Mouse (Mus musculus): Measurements from ENCODE around the gene Cyp3a16. TPM values are rescaled to one million over a fixed set of nuclear protein-coding genes. Genes with fewer than 3 reads are reported as not detected.
A peak's percentile ranks its signal among the peaks of the same experiment; 100 is the strongest.
"Not testable (repeated sequence)": the region's sequence is repeated elsewhere in the genome, so short reads cannot be mapped to it uniquely, and the experiment has no call there.

The Cyp3a16 gene
- total RNA-seq (2014; fragmentation: Nextera tagmentation) (not detected in 2 replicates), total RNA-seq (2017) (not detected in 2 replicates)

DNA sequence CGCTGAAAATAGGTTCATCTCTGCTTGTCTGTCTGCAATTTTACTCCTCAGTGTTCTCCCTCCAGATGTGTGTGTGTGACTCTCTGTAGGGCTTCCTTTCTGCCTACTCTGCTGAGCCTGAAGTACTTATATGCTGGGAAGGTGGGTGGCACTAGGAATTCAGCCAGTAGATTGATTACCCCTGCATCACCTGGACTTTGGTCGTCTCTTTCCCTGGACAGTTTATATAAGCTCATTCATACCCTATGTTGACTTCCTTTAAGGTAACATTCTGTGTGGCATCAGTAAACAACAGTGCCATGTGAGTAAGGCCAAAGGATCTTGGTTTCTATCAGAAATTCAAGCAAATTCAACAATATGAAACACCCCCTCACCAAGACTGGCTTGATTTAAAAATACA, at the start of gene Cyp3a16:
Gene Cyp3a16, minus strand, starts transcription at position 101 of the 400 bp plus-strand sequence.
- not testable (repeated sequence) for ATAC-seq (replicated peaks; ENCODE audit: poor library complexity, severe bottlenecking)

- no peak for ATAC-seq (replicated peaks; ENCODE audit: poor library complexity, severe bottlenecking)
These were observed 20.8 kb upstream of the Cyp3a16 start for GRCm38 (mm10) chr5:145490300-145490699.

DNA sequence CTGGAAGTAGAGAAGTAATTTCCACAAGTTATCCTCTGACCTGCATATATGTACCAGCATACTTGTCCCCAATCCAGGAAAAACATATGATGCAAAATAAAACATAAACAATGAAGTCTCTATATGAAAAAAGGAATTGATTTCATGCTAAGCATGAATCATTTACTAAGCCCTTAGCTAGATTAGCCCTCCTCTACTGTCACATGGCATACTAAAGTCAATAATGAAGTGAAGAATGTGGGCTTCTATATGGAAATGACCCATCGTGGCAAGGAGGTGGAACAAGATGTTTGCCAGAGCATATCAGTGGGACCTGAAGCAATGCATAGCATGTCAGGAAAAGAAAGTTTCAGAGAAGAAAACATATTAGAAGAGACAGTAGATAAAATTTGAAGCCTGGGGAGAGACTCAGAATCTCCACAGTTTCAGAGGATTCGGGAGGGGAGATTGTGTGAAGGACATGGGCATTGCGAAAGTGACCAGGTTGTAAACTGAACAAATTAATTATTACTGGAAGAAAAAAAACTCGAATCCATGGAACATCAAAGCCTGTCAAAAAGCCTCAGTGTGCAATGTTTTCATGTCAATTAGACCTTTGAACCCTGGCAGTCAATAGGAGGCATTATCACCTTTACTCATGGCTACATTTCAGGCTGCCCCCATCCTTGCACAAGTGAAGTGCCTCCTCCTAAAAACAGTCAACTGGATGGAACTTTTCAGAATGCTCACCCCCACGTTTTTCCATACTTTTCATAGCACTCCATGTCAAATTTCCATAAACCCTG, 5.0 kb downstream of the Cyp3a16 start:
- ATAC-seq (replicated peaks; ENCODE audit: poor library complexity, severe bottlenecking): no peak

GRCm38 (mm10) chr5:145462321-145462720, 7.2 kb downstream of the Cyp3a16 start:
- no peak for ATAC-seq (replicated peaks; ENCODE audit: poor library complexity, severe bottlenecking)

- no peak for ATAC-seq (replicated peaks; ENCODE audit: poor library complexity, severe bottlenecking)
These were observed 15.1 kb downstream of the Cyp3a16 start for GRCm38 (mm10) chr5:145454389-145454788.

GRCm38 (mm10) chr5:145433688-145434087, 35.8 kb downstream of the Cyp3a16 start:
- ATAC-seq (replicated peaks; ENCODE audit: poor library complexity, severe bottlenecking): no peak

GRCm38 (mm10) chr5:145431004-145431403, 38.5 kb downstream of the Cyp3a16 start:
- no peak for ATAC-seq (replicated peaks; ENCODE audit: poor library complexity, severe bottlenecking)

GRCm38 (mm10) chr5:145422287-145422686, 47.2 kb downstream of the Cyp3a16 start:
- no peak for ATAC-seq (replicated peaks; ENCODE audit: poor library complexity, severe bottlenecking)

DNA sequence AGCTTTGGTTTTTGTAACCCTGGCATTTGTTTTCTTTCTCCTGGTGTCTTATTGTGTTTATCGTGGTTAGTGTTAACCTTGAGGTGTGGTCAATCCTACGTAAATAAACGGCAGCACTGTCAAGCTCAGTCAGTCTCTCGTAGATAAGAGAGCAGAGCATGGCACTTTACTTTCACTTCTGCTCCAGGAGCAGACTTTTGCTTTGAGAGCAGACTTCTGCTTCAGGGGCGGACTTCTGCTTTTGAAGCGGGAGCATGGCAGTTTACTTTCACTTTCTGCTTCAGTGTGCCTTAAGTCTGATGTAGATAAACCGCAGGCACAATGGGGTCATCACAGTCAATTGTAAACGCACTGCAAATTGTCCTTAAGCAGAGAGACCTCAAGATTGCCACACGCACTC, 54.1 kb downstream of the Cyp3a16 start:
- peak; percentile 46 for ATAC-seq (replicated peaks; ENCODE audit: poor library complexity, severe bottlenecking)

Other genes starting within 250 kb of the Cyp3a16 start
- 28.2 and 34.0 TPM in 2 replicates for gene Zfp655, start 238.0 kb downstream of the Cyp3a16 start, total RNA-seq (2014; fragmentation: Nextera tagmentation)
- 33.5 and 37.3 TPM in 2 replicates for gene Zfp655, start 238.0 kb downstream of the Cyp3a16 start, total RNA-seq (2017)
- gene Zscan25, start 189.2 kb downstream of the Cyp3a16 start, total RNA-seq (2014; fragmentation: Nextera tagmentation): 12.1 and 13.2 TPM in 2 replicates
- 4.1 and 10.4 TPM in 2 replicates for gene Zscan25, start 189.2 kb downstream of the Cyp3a16 start, total RNA-seq (2017)
- not detected in 2 replicates for gene Cyp3a57, start 124.4 kb downstream of the Cyp3a16 start, total RNA-seq (2014; fragmentation: Nextera tagmentation)
- not detected in 2 replicates for gene Cyp3a57, start 124.4 kb downstream of the Cyp3a16 start, total RNA-seq (2017)
- gene Cyp3a41b, start 115.0 kb upstream of the Cyp3a16 start, total RNA-seq (2014; fragmentation: Nextera tagmentation): not detected in 2 replicates
- gene Cyp3a41b, start 115.0 kb upstream of the Cyp3a16 start, total RNA-seq (2017): not detected in 2 replicates